Mouse (Mus musculus) myocyte (in vitro differentiated cells): ENCODE measurements at regions not wholly inside any gene's neighbourhood (a gene's known extent, or its start where the extent isn't known, plus 50 kb on each side); places are given as distances from the start of the nearest gene placed in this dataset.

Experiments used
- E2F4 ChIP-seq: IDR thresholded peaks from one replicate; pipeline ENCODE4 v1.6.1; 2011; ENCODE audit warnings: mild to moderate bottlenecking, control low read depth, moderate library complexity; ENCODE audit not compliant: insufficient read depth
- MAX ChIP-seq: IDR thresholded peaks from one replicate; pipeline ENCODE4 v1.6.1; 2011; ENCODE audit warnings: low read depth, mild to moderate bottlenecking, control low read depth
- MYOD1 ChIP-seq, 3 experiments: IDR thresholded peaks; one replicate each; pipeline ENCODE4 v1.6.1; 2011; ENCODE audit warnings: control low read depth in 2 of 3, low read depth in 2 of 3, mild to moderate bottlenecking in 2 of 3, moderate library complexity in 1 of 3; ENCODE audit not compliant: insufficient read length in 2 of 3, control insufficient read depth in 1 of 3
- POLR2A ChIP-seq: IDR thresholded peaks from one replicate; pipeline ENCODE4 v1.6.1; 2011; ENCODE audit warnings: low read depth, mild to moderate bottlenecking, control low read depth, moderate library complexity; ENCODE audit not compliant: insufficient read length
- TCF12 ChIP-seq: IDR thresholded peaks from one replicate; pipeline ENCODE4 v1.6.1; 2011; ENCODE audit warnings: mild to moderate bottlenecking, control low read depth; ENCODE audit not compliant: poor library complexity, insufficient read depth, severe bottlenecking

- TF ChIP-seq POLR2A (no peak), E2F4 (no peak), TCF12 (no peak), MAX (no peak), MYOD1 (IDR thresholded peaks at IDR 0.05; ENCODE audit: control insufficient read depth in 1 of 3, insufficient read length in 2 of 3, low read depth in 2 of 3) (no peak)
Observed at GRCm38 (mm10) chr6:101979213-101979612, 593.7 kb downstream of the Cntn3 start.
